Mouse (Mus musculus) adrenal gland (tissue): ENCODE measurements around the gene Tmem229a.

ENCODE experiments used
- intact Hi-C: fragments of 180-260 bp; cut with DNase I; formaldehyde crosslinking; loops from one replicate; pipeline ENCODE4 v1.15.1; 2025
- long read RNA-seq, 2 experiments: library from polyadenylated mRNA; unstranded; transcript quantifications; one replicate each; pipeline ENCODE4 v2.0.0; 2020; ENCODE audit warnings: borderline replicate concordance in 1 of 2; ENCODE audit not compliant: insufficient replicate concordance in 1 of 2

The Tmem229a gene
- long read RNA-seq, experiment 1, result 0 reads
- long read RNA-seq, experiment 2, result 0 reads

- intact Hi-C loops, result no loop called here
These were observed at the start of gene Tmem229a for GRCm38 (mm10) chr6:24955946-24956585. Gene Tmem229a (minus strand): TSS chr6:24956297.

- intact Hi-C loops, result no loop called here
These were observed 37.7 kb upstream of the Tmem229a start for GRCm38 (mm10) chr6:24993754-24994153.

- intact Hi-C loops, result no loop called here
These were observed 33.7 kb upstream of the Tmem229a start for GRCm38 (mm10) chr6:24989836-24990235.

GRCm38 (mm10) chr6:24976176-24976575 lies 20.1 kb upstream of the Tmem229a start:
- intact Hi-C loops, result no loop called here

- intact Hi-C loops, result no loop called here
These were observed 12.6 kb upstream of the Tmem229a start for GRCm38 (mm10) chr6:24968471-24969223.

- intact Hi-C loops, result no loop called here
These were observed 11.6 kb upstream of the Tmem229a start for GRCm38 (mm10) chr6:24967726-24968125.

- intact Hi-C loops, result no loop called here
These were observed 10.0 kb upstream of the Tmem229a start for GRCm38 (mm10) chr6:24966010-24966682.

- intact Hi-C loops, result no loop called here
These were observed 7.7 kb upstream of the Tmem229a start for GRCm38 (mm10) chr6:24963754-24964153.

- intact Hi-C loops, result no loop called here
These were observed 483 bp upstream of the Tmem229a start for GRCm38 (mm10) chr6:24956586-24956973.

GRCm38 (mm10) chr6:24955131-24955945 lies 759 bp downstream of the Tmem229a start:
- intact Hi-C loops, result no loop called here

GRCm38 (mm10) chr6:24954126-24954525 lies 2.0 kb downstream of the Tmem229a start:
- intact Hi-C loops, result no loop called here

GRCm38 (mm10) chr6:24952341-24952740 lies 3.8 kb downstream of the Tmem229a start:
- intact Hi-C loops, result no loop called here

GRCm38 (mm10) chr6:24950669-24951068 lies 5.4 kb downstream of the Tmem229a start:
- intact Hi-C loops, result no loop called here

GRCm38 (mm10) chr6:24925076-24925785 lies 30.9 kb downstream of the Tmem229a start:
- intact Hi-C loops, result no loop called here

- intact Hi-C loops, result no loop called here
These were observed 42.5 kb downstream of the Tmem229a start for GRCm38 (mm10) chr6:24913591-24913990.

- intact Hi-C loops, result no loop called here
These were observed 45.4 kb downstream of the Tmem229a start for GRCm38 (mm10) chr6:24910728-24911105.

- intact Hi-C loops, result no loop called here
These were observed 45.9 kb downstream of the Tmem229a start for GRCm38 (mm10) chr6:24910016-24910727.

- intact Hi-C loops, result loop anchor here (10.0 kb wide), 1 partner anchor 383 kb away; the partner anchor contains the start of genes Asb15 and Ndufa5
These were observed 48.3 kb downstream of the Tmem229a start for GRCm38 (mm10) chr6:24907824-24908223.

GRCm38 (mm10) chr6:24905101-24905500 lies 51.0 kb downstream of the Tmem229a start:
- intact Hi-C loops, result loop anchor here (10.0 kb wide), 1 partner anchor 380 kb away; the partner anchor contains the start of genes Asb15 and Ndufa5
